Mouse (Mus musculus): Measurements from ENCODE around the gene Tecr.
"Not testable (repeated sequence)": the region's sequence is repeated elsewhere in the genome, so short reads cannot be mapped to it uniquely, and the experiment has no call there.

Gene Tecr

DNA sequence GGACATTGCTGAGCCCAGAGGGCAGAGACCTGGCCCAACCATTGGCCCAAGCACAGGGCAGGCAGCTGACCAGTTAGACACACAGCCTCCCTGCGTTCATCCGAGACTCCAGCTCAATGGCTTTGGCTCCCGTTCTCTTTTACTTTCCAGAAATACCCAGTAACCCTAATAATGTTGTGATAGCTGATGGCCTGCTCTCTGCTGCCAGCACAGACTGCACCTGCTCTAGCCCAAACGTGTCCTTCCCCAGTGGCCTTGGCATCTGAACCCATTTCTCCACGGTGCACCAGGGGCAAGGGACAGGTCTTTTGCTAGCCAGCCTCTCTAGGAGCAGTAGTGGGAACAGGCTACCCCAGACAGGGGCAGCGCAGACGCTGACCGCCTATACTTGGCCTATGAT is 26.9 kb downstream of the Tecr start:
- no peak for DNase-seq (ENCODE audit: low spot score)

DNA sequence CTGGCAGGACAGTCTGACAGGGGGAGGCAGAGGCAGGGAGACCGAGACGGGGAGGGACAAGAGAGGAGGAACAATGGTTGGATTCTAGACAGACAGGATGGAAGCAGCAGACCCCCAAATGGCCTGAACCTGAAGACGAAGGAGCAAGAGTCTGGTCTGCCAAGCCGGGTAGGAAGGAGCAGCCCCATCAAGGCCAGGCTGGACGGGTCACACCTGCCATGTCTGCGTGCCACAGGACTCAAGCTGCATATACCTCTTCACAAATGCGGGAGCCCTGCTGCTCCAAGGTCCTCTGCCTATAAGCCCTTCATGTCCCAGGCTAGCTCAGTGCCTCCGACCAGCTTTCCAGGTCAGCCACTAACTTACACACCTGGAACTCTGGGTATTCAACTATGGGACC is 28.1 kb downstream of the Tecr start:
- DNase-seq (ENCODE audit: low spot score) = no peak

DNA sequence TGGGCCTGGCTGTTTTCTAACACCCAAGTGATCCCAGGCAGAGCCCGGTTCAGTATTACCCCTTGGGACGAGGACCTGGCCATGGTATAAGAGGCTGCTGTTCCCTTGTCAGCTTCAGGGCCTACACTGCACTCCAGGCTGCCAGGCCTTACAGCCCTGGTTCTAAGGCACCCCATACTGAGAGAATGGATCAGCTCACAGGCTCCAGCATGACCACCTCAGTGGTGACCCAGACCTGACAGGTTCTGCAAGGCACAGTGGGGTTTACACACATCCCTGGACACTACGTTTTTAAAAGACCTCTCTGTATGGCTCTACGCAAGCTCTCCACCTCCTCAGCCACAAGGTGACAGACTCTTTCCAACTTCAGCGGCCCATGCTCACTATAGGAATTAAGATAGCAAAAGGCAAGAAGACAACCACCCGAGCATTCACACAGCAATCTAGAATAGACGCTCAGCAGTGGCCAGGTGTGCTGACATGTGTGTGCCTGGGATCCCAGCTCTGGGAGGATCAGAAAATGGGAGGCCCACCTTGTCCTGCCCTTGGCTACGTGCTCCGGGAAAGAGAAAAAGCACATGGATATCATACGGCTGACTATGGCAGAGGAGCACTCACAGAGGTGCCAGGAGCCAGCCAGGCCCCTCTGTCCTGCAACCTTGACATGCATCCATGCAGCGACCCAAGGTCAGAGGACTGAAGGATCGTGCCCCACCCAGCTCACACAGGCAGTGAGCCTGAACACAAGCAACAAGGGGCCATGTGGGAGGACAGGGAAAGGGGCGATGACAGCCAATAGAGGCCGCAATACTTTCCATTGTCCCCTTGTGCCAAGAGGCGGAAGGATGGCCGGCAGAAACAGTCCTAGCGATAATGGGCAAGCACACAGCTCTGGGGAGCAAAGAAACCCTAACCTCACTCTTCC is 29.4 kb downstream of the Tecr start:
- no peak for DNase-seq (ENCODE audit: low spot score)

DNA sequence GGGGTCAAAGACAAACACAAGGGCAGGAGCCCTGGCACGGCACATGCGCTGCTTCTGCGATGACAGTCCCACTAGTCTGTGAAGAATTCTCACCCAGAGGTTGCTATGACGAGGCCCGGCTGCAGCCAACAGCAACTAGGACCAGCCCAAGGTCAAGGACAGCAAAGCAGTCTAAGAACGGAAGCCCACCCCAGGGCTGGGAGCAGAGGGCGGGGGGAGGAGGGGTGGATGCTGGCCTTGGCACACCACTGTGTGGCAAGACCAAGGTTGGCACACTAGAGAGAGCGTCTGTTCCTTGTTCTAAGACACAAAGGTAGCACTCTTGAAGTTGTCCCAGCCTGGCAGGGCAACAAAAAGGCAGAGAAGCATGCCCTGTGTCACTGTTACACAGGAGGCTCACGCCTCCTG is 30.4 kb downstream of the Tecr start:
- no peak for DNase-seq (ENCODE audit: low spot score)

DNA sequence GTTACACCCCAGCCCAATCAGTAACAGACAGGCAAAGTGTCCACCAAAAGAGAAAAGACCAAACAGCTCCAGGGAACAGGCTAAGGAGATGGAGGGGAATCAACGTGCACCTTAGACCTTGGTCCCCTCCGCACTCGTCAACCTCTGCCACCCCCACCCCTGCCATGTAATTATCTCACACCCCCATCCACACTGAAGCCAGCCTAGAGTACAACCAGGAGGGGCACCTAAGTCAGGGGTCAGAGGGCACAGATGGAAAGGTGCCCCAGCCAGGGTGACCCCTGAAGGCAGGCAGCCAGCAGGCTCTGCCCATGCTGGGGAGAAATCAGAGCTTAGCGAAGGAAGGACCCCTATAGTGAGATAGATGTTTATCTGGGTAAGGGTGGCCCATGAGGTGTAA is 30.9 kb downstream of the Tecr start:
- DNase-seq (ENCODE audit: low spot score) = no peak

DNA sequence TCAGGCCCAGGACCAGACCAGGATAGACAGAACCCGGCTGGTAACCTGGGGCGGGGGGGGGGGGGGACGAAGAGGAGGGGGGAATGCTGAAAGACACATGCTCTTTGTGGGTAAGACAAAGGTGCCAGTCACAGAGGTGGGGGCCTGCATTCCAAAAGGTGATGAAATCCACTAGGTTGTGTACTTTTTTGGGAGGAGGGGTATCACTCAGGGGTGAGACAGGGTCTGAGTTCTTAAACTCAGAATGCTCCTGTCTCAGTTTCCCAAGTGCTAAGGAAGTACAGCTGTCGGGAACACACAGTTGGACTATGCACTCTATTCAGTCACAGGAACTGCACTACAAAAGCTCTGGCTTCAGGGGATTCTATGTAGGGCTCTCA is 31.3 kb downstream of the Tecr start:
- DNase-seq (ENCODE audit: low spot score) = no peak

DNA sequence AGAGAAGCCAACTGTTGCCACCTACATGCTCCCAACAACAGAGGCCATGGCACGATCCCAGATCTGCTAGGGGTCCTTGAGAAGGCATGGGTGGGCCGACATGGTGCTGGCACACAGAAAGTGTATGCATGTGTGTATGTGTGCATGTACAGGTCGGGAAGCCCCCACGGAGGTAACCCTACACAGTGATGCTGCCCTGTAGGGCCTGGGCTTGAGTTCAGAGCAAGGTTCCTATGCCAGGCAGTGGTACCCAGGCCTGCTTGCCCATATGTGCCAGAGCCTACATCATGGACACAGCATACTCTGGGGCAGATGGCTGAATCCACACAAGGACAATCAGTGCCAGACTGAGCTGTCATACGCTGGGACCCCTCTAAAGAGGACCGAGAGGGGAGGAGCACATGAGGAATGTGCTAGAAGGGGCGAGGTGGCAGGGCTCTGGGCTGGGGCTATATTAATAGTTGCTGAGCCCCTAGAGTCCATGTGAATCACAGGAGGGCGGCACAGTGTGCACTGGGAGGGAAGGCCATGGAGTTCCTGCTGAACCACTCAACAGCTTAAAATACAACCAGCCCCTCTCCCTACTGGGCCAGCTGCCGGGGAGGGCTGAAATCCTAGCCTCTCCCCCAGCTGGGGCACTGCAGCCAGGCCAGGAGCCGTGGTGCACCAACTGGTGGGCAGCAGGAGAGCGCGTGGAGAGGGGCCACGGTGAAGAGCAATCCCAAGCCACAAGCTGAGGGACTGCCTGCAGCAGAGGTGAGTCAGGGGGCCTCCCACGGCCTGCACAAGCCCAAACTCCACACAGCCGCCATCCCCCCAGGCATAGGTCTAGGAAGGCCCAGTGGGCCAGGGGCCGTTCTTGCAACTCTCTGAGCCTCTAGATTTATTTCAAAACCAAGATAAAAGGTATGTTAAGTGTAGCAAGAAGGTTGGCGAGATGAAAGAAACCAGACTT is 31.9 kb downstream of the Tecr start:
- no peak for DNase-seq (ENCODE audit: low spot score)

DNA sequence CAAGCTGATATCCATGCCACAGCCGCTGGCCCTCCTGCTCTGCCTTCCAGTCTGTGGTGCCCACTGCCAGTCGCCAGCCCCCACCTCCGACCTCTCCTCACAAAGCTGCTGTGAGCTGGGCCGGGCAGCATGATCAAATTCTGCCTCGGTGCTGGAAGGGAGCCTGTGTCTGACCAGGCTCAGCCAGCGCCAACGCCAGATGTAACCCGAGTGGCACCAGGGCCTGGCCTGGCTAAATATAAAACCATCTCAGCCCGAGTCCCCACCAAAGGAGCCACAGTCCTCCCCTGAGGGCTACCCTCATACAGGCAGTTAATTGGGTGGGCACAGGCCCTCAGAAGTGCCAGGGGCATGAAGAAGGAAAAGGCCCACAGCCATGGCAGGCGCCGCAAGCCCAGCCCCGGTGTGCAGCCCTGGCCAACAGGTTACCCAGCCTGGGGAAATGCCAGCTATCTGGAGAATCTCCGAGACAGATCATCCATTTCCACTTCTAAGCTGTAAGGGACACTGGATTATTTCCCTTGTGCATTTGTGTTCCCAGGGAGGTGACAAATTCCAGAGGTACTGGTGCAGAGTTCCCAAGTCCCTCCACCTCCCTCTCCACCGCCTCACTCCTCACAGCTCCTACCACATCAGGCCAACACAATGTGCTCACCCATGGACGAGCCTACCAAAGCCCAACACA is 33.0 kb downstream of the Tecr start:
- DNase-seq (ENCODE audit: low spot score) = no peak

DNA sequence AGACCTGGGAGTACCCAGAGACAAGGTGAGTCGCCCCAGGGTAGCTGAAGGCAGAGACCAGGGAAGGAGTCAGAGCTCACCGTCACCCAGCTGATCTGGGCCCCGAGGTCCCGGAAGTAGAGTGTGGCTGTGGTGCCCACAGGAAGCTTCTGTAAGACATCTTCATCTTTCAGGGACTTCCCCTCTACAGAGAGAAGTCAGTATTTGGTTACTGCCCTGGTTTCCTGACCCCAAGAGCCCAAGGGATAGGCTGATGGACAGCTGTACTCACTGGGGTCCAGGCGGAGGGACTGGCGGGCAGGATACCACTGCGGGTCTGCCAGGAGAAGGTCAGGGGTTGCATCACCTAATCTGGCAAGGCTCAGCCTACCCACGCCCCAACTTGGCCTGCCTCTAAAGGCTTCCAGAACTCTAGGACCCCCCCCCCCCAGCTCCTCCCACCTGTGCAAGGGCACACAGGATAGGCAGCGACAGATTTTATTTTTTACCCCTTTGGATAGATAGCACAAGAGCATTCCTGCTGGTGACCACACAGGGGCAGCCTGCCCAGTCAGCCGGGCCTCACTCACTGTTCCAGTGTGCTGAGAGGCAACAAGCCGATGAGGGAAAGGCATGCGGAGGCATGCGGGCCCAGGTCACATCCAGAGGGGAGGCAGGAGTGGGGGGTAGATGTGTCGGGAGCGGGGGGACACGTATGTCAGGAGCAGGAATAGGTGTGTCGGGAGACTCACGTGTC is 34.5 kb downstream of the Tecr start:
- no peak for DNase-seq (ENCODE audit: low spot score)

DNA sequence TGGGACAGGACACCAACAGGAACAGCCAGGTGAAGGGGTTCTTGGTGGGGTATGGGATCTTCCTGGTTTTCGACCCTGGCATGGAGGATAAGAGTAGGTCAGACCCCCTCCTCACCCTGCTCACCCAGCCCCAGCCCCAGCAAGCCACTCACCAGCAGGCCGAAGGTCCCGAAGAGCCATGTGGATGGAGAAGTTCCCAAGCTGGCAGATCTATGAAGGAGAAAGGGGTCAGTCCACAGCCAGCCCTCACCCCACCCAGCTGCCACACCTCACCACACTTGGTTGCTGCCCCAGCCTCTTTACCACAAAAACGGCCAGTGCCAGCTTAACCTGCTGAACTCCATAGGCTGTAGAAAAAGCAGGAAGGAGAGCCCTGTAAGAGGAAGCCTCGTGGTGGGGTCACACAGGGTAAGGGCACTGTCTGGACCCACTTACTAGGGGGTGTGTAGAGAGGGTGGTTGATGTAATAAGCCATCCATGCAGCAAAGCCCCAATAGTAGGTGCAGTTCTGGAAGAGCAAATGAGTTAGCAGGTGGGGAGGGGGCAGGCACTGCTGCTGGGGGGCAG is 35.4 kb downstream of the Tecr start:
- no peak for DNase-seq (ENCODE audit: low spot score)

DNA sequence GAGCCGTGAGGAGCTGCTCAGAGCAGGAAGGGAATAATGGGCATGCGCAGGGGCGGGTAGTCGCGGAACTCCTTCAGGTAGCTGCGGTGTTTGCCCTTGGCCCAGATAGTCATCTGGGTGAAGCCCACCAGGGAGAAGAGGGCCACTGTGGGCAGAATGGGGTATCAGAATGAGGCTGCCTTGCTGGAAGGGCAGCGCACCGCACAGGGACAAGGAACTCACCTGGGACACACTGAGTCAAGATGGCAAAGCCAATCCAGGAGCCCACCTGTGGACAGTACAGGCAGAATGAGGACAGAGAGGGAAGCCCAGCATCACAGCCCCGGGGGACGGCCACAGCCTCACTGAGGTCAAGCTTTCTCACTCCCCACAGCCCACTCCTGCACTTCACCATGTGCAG is 36.0 kb downstream of the Tecr start:
- DNase-seq (ENCODE audit: low spot score) = no peak

DNA sequence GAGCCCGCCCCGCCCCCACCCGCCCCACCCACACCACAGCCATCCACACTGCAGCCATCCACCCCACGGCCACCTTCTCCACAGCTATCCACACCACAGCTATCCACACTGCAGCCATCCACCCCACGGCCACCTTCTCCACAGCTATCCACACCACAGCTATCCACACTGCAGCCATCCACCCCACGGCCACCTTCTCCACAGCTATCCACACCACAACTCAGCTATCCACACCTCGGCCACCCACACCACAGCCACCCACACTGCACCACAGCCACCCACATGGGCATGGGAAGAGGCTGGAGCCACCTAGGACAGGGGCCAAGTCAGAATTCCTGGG is 36.8 kb downstream of the Tecr start:
- not testable (repeated sequence) for DNase-seq (ENCODE audit: low spot score)

DNA sequence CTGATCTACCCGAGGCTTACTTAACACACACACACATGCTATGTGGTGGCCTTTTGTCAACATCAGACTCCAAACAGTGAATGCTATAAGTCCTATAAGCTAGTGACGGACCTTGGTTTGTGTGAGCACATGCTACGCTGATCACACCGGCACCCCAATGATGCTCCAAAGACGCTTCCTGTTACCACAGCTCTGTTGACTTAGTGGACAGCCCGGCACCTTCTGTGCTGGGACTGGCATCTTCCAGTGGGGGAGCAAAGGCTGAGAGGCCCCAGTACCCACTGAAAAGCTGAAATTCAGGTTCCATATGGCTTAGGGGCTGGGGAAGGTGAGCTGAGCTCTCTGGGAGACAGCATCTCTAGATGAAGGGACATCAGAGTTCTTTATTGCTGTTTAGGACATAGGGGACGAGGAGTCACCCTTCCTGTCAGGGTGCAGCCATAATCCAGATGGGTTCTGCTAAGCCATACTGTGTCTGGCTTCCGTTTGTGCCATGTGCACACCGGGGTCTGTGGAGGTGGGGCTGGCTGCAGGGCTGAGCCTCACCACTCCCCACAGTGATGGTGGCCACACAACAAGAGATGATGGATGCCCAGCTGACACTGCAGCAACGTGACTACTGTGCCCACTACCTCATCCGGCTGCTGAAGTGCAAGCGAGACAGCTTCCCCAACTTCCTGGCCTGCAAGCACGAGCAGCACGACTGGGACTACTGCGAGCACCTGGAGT is 37.3 kb downstream of the Tecr start:
- DNase-seq (ENCODE audit: low spot score) = no peak

DNA sequence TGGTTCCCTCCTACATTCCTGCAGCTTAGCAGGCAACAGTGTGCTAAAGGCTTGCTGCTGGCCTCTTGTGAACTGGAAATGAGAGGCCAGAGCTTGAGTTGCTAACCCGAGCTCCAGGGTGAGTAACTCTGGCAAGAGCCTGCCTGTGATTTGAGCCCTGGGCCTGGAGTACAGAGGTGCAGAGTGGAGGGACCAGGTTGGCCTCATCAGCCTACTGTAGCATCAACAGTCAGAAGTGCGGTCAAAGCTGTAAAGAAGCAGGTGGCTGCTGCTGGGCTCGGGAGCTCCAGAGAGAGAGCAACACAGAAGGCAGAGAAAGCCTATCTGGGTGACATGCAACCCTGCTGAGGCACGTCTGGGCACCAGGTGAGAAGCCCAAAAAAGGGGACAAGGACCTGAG is 38.6 kb downstream of the Tecr start:
- no peak for DNase-seq (ENCODE audit: low spot score)

DNA sequence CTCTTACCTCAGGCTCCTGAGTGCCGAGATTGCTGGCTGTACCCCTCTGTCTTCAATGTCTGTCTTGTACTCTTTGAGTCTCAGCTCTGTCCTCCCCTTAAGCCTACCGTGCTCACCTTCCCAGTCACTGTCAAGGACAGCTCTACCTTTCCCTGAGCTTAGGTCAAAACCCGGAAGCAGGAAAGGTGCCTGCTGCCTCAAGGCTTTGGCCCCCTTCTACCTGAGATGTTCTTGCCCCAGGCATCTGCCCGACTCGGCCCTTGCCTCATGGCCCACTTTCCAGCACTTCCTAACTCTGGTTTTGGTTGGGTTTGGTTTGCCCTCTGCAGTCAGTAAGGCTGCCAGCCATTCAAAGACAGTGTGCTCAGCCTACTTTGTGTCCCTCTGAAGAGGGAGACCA is 39.0 kb downstream of the Tecr start:
- no peak for DNase-seq (ENCODE audit: low spot score)

DNA sequence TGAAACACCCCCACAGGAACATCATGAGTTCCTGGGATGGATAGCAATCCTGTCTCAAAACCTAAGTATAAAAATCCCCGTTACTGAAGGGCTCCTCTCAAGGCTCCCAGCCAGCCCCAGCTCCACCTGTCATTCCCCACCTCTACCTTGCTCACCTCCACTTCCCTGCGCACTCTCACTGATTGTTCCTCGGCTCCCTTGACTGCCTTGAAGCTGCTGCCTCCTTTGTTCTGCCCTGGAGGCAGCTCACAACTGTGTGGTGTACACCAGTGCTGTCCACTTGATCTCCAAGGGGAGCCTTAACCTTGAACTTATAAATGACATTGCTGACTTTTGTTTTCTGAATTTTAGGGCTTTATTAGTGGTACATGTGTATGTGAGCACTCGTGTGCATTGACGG is 39.6 kb downstream of the Tecr start:
- no peak for DNase-seq (ENCODE audit: low spot score)

DNA sequence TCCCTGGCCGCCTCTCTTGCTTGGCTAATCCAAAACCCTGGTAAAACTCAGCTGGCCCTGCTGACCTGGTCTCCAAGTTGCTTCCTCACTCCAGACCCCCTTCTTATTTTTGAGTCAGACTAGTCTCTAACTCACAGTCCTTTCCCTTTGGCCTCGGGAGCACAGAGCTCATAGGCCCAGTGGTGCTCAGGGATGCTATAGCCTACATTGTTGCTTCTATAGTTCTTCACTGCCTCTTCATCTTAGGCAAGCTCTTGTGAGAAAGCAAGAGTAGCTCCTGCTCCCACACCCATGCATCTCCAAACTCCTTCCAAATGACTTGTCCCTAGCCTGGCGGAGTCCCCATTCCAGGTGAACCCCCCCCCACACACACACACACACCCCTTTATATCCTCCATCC is 40.1 kb downstream of the Tecr start:
- no peak for DNase-seq (ENCODE audit: low spot score)

DNA sequence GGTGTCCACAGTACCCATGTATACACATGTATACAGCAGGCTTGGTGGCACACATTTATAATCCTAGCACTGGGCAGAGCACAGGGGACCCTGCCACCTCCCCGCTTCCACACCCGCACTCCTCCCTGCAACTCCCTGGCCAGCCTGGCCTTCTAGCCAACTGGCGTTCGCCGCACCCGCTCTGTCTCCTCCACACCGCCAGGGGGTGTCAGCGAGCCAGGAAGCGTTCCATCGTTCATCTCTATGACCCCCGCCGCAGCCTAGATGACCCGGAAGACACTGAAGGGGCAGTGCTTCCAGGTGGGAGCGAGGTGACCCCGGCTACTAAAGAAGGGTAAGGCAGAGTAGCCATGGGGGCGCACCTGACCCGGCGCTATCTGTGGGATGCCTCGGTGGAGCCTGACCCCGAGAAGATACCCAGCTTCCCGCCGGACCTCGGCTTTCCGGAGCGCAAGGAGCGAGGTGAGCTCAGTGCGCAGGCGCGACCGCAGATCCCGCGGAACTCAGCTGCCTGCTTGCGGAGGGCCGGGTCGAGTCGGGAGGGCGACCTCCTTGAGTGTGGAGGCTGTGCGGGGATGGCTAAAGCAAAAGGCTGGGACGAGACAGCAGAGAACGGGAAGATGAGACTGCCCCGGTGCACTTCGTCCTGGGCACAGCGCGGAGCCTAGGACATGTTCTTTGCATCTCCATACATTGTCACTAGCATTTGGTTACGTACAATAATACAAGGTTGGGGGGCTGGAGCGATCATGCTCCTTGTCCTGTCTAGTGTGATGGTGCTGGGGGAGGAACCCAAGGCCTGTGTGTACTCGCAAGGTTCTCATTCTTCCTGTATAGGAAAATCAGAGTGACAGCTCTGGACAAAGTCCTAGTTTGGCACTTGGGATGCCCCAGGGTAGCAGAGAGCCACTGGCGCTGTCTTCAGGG is 41.0 kb downstream of the Tecr start, which contains the start of gene Ndufb7:
Gene Ndufb7, plus strand, starts transcription at position 203 of the 927 bp plus-strand sequence.
- DNase-seq (ENCODE audit: low spot score) = peak; percentile 93

DNA sequence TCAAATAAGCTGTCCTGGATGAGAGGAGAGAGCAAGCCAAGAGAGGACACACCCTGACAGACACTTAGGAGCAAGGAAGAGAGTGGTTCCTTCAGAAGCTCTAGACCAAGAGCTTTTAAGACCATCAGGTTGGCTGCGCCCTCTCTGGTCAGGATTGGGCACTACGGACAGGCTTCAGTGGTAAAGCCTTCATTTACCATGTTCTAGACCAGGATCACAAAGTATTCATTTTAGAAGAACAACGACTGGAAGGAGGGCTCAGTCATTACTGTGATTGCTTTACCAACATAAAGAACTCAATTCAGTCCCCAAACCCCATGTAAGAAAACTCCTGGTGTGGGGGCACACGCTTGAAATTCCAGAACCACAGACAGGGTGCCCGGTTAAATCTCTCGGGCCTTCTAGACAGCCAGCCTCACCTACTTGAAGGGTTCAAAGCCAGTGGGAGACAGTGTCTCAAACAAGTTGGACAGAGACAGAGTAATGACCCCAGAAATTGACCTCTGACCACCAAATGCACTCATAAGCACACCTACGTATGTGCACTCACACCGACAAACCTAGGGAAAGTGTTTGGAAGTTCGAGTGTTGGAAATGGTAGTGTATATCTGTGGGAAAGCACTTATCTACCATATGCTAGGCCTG is 41.9 kb downstream of the Tecr start:
- no peak for DNase-seq (ENCODE audit: low spot score)

All from left cerebral cortex, adult 11 months (tissue).